Mouse (Mus musculus) kidney, embryonic 14.5 days (tissue): ENCODE measurements around the gene Ctnnd1. TPM values are rescaled to one million over a fixed set of nuclear protein-coding genes. Genes with fewer than 3 reads are reported as not detected.

ENCODE experiments used
- ATAC-seq: fragments of 200-750 bp; cut with Nextera tagmentation; 2 replicates; pipeline ENCODE4 v1.8.0; 2017; ENCODE audit warnings: moderate number of reproducible peaks, mild to moderate bottlenecking, moderate TSS enrichment, moderate library complexity; ENCODE audit not compliant: low FRiP score, low TSS enrichment
- H3K27ac ChIP-seq: fragments of 300-500 bp; sonication (generic); 2 replicates; pipeline ENCODE4 v1.5.1; 2014; ENCODE audit warnings: low read depth, mild to moderate bottlenecking, low read length, moderate library complexity, mixed read lengths
- H3K27me3 ChIP-seq: fragments of 300-500 bp; sonication (generic); 2 replicates; pipeline ENCODE4 v1.6.1; 2014; ENCODE audit warnings: mild to moderate bottlenecking, low read length; ENCODE audit not compliant: control insufficient read depth, insufficient read depth
- H3K36me3 ChIP-seq: fragments of 300-500 bp; sonication (generic); 2 replicates; pipeline ENCODE4 v1.6.1; 2014; ENCODE audit warnings: low read length, mixed read lengths; ENCODE audit not compliant: control insufficient read depth, insufficient read depth
- H3K4me1 ChIP-seq: fragments of 300-500 bp; sonication (generic); 2 replicates; pipeline ENCODE4 v1.6.1; 2014; ENCODE audit warnings: low read length, mixed read lengths; ENCODE audit not compliant: control insufficient read depth, insufficient read depth
- H3K4me2 ChIP-seq: fragments of 300-500 bp; sonication (generic); replicated peaks from 2 replicates; pipeline ENCODE4 v1.6.1; 2014; ENCODE audit warnings: low read depth, mild to moderate bottlenecking, low read length
- H3K4me3 ChIP-seq: fragments of 300-500 bp; sonication (generic); 2 replicates; pipeline ENCODE4 v1.5.1; 2014; ENCODE audit warnings: mild to moderate bottlenecking, low read length
- H3K9ac ChIP-seq: fragments of 300-500 bp; sonication (generic); 2 replicates; pipeline ENCODE4 v1.6.1; 2014; ENCODE audit warnings: low read depth, mild to moderate bottlenecking, low read length, moderate library complexity
- H3K9me3 ChIP-seq: fragments of 300-500 bp; sonication (generic); 2 replicates; pipeline ENCODE4 v1.6.1; 2016; ENCODE audit warnings: low read length; ENCODE audit not compliant: control insufficient read depth
- WGBS: fragments of 180-500 bp; shearing (Covaris S2); extraction: QIAGEN DNeasy Blood & Tissue Kit; methylation state at CpG from one replicate; pipeline ENCODE4 v1.1.7; 2014; 5-methylcytosine and 5-hydroxymethylcytosine counted together
- polyA plus RNA-seq: library from polyadenylated mRNA; unstranded; fragments of >200 nt; fragmentation: Nextera tagmentation; extraction: Ambion mirVana; gene quantifications from 2 replicates; pipeline ENCODE4 v1.2.1, GENCODE M21; 2014

Ctnnd1 gene
- polyA plus RNA-seq: 29.1 and 53.6 TPM in 2 replicates

DNA sequence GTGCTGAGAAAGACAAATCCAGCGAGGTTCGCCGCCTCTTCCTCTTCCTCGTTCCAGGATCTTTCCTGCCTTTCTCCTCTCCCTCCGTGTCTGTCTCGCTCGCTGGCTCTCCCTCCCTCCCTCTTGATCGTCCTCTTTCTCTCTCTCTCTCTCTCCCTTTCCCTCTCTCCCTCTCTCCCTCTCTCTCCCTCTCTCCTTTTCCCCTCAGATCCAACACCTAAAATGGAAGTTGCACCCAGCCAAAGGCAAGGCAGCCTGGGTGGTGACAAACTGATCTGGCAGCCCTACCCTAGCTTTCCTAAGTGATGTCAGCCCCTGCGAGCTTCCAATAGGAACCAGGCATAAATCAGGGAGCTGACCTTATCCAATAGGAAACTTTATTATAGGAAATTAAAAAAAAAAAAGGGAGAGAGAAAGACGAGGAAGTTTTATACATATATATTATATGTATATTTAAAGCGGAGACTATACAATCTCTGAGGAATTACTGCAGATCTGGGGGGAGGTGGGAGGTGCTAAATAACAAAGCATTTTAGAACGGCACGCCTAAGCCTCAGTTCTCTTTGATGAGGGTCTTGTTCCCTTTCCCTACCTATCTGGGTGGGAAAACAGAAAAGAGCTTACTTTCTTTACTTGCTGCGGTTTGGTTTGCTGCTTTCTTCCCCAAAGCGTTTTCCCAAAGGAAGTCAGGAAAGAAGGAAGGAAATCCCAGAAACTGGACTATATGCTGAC is at the start of gene Ctnnd1:
TSS of gene Ctnnd1 (minus strand) at position 302 of the 732 bp plus-strand sequence.
- H3K36me3 ChIP-seq: no peaks in the 10 kb centered on the region
- peak within 1 kb of the TSS; percentile 88 for H3K9ac ChIP-seq
- no peaks in the 10 kb centered on the region for H3K9me3 ChIP-seq
- WGBS: under 1% methylated on average over 15 of the region's 15 CpGs
- H3K27me3 ChIP-seq: no peaks in the 10 kb centered on the region
- peaks cover 7% of the 10 kb centered on the region; the same call in 1 of the 2 replicates for H3K4me1 ChIP-seq
- peak within 1 kb of the TSS; percentile 63 for H3K4me2 ChIP-seq
- peak within 1 kb of the TSS; percentile 77 for H3K4me3 ChIP-seq
- peak within 1 kb of the TSS; percentile 97 for H3K27ac ChIP-seq
- ATAC-seq: peak; percentile 98

DNA sequence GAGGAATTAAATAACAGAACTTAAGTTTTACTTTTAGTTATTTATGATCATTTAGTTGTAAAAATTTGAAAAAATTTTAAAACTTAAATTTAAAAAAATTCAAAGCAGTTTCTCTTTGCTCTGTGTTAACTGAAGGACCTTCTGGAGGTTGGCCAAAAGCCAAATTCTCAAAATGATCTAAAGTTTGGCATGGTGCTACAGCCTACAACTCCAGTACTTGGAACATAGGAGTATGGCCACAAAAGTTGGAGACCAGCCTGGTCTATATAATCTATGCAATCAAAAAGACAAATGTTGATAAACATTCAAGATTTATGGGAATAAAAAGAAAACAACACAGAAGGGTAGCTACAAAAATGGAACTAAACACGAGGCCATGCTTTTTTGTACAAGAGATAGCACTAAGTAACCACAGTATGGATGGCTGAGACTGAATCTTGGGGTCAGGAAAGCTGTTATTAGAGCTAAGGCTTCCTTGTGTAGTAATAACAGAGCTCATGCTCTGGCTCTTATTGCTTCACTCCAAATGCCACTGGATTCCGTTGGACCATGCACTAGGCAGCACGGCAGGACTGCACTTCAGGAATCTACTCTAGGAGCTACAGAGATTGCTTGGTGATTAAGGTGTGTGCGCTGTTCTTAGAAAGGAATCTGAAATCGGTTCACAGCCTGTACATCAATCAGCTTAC is 44.6 kb upstream of the Ctnnd1 start:
- no peak for ATAC-seq

DNA sequence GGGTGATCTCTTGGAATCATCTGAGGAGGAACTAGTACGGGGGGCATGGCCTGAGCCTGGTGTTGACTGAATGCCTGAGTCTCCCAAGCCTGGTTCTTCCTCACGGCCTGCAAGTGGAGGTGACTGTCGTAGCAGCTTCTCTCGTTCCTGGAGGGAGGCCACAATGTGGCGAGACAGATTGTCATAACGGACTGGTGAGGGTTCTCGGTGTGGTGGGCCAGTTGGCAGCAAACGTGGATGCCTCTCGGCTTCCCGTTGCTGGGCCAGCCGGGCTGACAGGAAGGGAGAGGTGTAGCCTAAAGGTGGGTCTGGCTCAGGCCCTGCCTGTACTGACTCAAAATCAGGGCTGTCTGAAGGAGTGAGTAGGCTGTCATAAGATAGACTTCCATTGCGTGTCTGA is 39.5 kb upstream of the Ctnnd1 start:
- H3K9ac ChIP-seq: no peak overlapping the region
- no peaks in the 10 kb centered on the region for H3K4me1 ChIP-seq
- WGBS: 89% methylated on average over 12 of the region's 12 CpGs
- no peak overlapping the region for H3K4me3 ChIP-seq
- no peak overlapping the region for H3K27ac ChIP-seq
- no peaks in the 10 kb centered on the region for H3K9me3 ChIP-seq
- no peak for ATAC-seq
- no peaks in the 10 kb centered on the region for H3K27me3 ChIP-seq
- H3K36me3 ChIP-seq: peaks cover 92% of the 10 kb centered on the region
- no peak overlapping the region for H3K4me2 ChIP-seq

More for the DNA sequence above, 44.6 kb upstream of the Ctnnd1 start:
- Histone ChIP-seq H3K4me1 (no peaks in the 10 kb centered on the region), H3K4me3 (no peak overlapping the region), H3K27me3 (no peaks in the 10 kb centered on the region), H3K9me3 (no peaks in the 10 kb centered on the region), H3K27ac (no peak overlapping the region), H3K36me3 (peaks cover 77% of the 10 kb centered on the region), H3K4me2 (no peak overlapping the region), H3K9ac (no peak overlapping the region)
- 91% methylated on average over 5 of the region's 5 CpGs for WGBS

DNA sequence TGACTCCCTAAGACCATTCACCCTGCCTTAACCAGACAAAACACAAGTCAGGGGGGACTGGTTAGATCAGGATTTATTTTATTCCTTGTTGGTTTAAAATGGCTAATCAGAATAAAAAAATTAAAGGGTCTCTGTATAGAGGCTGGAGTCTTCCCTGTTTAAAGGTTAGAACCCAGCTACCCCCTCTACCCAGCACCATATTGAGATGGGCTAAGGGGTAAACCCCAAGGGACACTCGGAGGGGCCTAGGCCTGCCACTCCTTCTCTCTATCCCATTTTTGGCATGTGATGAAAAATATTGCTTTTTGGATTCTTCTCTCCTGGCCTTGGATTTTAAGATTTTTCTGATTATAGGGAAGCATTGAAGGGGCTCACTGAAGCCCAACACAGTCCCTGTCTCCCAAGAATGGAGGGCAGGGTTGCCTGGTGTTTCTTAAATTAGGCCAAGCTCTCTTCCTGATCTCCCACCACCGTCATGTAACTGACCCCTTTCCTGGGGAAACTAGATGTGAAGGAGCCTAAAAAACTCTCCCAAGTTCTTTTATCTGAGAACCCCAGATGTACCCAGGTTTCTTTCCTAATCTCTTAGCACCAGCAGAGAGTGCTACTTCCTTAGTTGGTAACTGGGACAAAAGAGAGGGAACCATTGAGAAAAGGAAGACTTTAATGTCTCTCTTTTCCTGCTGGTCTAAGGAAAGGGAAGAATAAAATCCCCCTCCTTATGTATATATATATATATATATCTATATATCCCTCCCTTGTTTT is 37.7 kb upstream of the Ctnnd1 start:
- no peak overlapping the region for H3K4me3 ChIP-seq
- no peaks in the 10 kb centered on the region for H3K9me3 ChIP-seq
- no peaks in the 10 kb centered on the region for H3K27me3 ChIP-seq
- no peak overlapping the region for H3K9ac ChIP-seq
- peaks cover 85% of the 10 kb centered on the region for H3K36me3 ChIP-seq
- no peaks in the 10 kb centered on the region for H3K4me1 ChIP-seq
- no peak for ATAC-seq
- WGBS: 81% methylated on average over 2 of the region's 2 CpGs
- H3K4me2 ChIP-seq: no peak overlapping the region
- no peak overlapping the region for H3K27ac ChIP-seq

DNA sequence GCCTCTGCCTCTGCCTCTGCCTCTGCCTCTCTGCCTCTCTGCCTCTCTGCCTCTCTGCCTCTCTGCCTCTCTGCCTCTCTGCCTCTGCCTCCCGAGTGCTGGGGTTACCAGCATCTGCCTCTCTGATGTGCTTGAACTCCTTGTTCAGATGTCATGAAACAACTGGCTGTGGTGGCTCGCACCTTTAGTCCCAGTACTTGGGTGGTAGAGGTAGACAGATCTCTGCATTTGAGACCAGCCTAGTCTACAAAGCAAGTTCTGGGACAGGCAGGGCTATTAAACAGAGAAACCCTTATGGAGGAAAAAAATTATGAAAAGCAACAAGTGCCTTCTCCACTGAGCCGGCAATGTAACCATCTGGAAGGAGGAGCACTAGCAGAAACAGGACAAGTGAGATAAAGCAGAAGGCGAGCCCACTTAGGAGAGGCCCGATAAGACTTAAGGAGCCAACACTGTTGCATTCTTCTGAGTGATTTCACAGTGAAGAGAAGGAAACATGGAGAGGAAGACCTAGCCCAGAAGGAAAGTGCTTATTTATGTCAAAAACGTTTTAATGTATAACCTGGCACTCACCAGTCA is 32.1 kb upstream of the Ctnnd1 start:
- WGBS: 85% methylated on average over 6 of the region's 6 CpGs
- peaks cover 42% of the 10 kb centered on the region for H3K36me3 ChIP-seq

DNA sequence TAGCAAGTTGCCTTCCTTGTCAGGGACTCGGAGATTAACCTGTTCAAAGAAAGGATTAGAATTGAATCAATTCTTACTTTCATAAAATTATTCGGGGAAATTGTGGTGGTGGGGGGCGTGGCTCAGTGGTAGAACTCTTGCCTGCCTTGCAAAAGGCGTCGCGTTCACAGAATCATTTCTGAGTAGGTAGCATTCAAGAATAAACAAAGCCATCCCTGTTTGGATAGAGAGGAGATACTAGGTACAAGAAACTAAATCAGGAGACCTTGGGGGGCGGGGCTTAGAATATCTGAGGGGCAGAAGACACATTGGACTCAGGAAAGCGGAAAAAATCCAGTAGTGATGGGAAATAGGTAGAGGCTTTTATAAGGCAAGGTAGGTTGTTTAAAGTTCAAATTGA is 28.5 kb upstream of the Ctnnd1 start, which contains the start of gene Tmx2:
TSS of gene Tmx2 (minus strand) at position 125 of the 400 bp plus-strand sequence.
- H3K27ac ChIP-seq: peak within 1 kb of the TSS; percentile 59; the same call in 1 of the 2 replicates
- no peaks in the 10 kb centered on the region for H3K9me3 ChIP-seq
- ATAC-seq: no peak
- H3K27me3 ChIP-seq: no peaks in the 10 kb centered on the region
- peak within 1 kb of the TSS; percentile 89 for H3K9ac ChIP-seq
- peak within 1 kb of the TSS; percentile 99 for H3K4me3 ChIP-seq
- 17% methylated on average over 8 of the region's 8 CpGs for whole genome bisulfite sequencing
- H3K4me1 ChIP-seq: peaks cover 12% of the 10 kb centered on the region; the same call in 1 of the 2 replicates
- peaks cover 29% of the 10 kb centered on the region for H3K36me3 ChIP-seq
- H3K4me2 ChIP-seq: peak within 1 kb of the TSS; percentile 81

More for the DNA sequence above, 32.1 kb upstream of the Ctnnd1 start:
- Histone ChIP-seq H3K9ac (no peak overlapping the region), H3K9me3 (no peaks in the 10 kb centered on the region), H3K4me1 (no peaks in the 10 kb centered on the region; the same call in 1 of the 2 replicates), H3K27me3 (no peaks in the 10 kb centered on the region), H3K4me2 (no peak overlapping the region), H3K27ac (no peak overlapping the region), H3K4me3 (no peak overlapping the region)
- no peak for ATAC-seq

DNA sequence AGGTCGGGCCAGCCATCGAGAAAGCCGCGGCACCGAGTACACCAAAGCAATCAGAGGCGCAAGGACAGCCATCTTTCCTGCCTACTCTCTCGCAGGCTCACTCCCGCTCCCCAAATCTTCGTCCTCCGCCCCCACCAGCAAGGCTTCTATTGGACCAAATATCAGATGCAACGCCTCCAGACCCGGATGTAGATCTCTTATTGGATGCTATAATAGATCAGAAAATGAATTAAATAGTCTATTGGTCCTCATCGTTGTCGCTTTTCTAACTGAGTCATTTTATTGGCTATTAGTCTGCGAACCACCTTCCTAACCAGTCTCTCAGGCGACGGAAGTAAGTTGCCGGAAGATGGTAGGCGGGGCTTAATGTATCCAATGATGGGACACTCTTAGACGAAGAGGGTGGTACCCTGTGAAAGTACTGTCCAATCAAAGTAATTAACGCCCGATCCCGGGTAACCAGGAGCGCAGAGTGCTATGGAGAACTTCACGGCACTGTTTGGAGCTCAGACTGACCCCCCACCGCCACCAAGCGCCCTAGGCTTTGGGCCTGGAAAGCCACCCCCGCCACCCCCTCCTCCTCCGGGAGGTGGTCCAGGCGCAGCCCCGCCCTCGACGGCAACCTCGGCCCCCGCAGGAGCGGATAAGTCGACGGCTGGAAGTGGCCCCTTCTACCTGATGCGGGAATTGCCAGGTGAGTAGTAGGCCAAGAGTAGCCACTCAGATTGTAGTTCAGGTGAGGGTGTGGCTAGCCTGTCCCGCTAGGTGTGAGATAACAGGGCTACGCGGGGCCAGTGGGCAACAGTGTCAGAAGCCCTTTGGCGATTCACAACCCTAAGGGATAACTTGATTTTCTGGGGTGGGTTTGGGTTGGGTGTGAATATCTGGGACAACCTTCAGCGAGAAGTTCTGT is 27.7 kb upstream of the Ctnnd1 start, which contains the start of the genes Gm28635 and Med19:
TSS of gene Gm28635 (minus strand) at position 74 of the 913 bp plus-strand sequence.
TSS of gene Med19 (plus strand) at position 435 of the 913 bp plus-strand sequence.
- WGBS: under 1% methylated on average over 44 of the region's 44 CpGs
- H3K27me3 ChIP-seq: no peaks in the 10 kb centered on the region
- peak; percentile 100 for ATAC-seq

More for the DNA sequence above, 27.7 kb upstream of the Ctnnd1 start, which contains the start of the genes Gm28635 and Med19:
- H3K4me3 ChIP-seq: peak within 1 kb of the TSS; percentile 99
- peaks cover 12% of the 10 kb centered on the region; the same call in 1 of the 2 replicates for H3K4me1 ChIP-seq
- H3K27ac ChIP-seq: peak within 1 kb of the TSS; percentile 59; the same call in 1 of the 2 replicates
- H3K36me3 ChIP-seq: peaks cover 31% of the 10 kb centered on the region
- peak within 1 kb of the TSS; percentile 81 for H3K4me2 ChIP-seq
- H3K9ac ChIP-seq: peak within 1 kb of the TSS; percentile 89
- H3K9me3 ChIP-seq: no peaks in the 10 kb centered on the region
